Mouse (Mus musculus) heart, adult 9 months (tissue): ENCODE results near the gene Rps21.

ENCODE experiments used
- DNase-seq, 2 experiments: peaks; one replicate each; pipeline ENCODE4 v3.0.0; 2022; ENCODE audit warnings: low spot score in 2 of 2

Gene Rps21

GRCm38 (mm10) chr2:180257001-180257521, at the start of gene Rps21:
TSS of gene Rps21 (plus strand) at chr2:180257377.
- DNase-seq, result peak; percentile 99

GRCm38 (mm10) chr2:180207840-180208239, 49.3 kb upstream of the Rps21 start:
- DNase-seq, result peak; percentile 71 to 80

GRCm38 (mm10) chr2:180208976-180209375, 48.2 kb upstream of the Rps21 start:
- DNase-seq, result no peak

- no peak for DNase-seq
Observed at GRCm38 (mm10) chr2:180212255-180212654, 44.9 kb upstream of the Rps21 start.

- DNase-seq, result no peak
Observed at GRCm38 (mm10) chr2:180214352-180214978, 42.7 kb upstream of the Rps21 start.

GRCm38 (mm10) chr2:180215011-180215461, 42.1 kb upstream of the Rps21 start:
- peak in 1 of 2 experiments; percentile 37 for DNase-seq

- DNase-seq, result peak; percentile 60 to 72
Observed at GRCm38 (mm10) chr2:180215951-180216350, 41.2 kb upstream of the Rps21 start.

GRCm38 (mm10) chr2:180216921-180217320, 40.3 kb upstream of the Rps21 start:
- no peak for DNase-seq

- peak; percentile 79 to 89 for DNase-seq
Observed at GRCm38 (mm10) chr2:180217587-180217986, 39.6 kb upstream of the Rps21 start.

- DNase-seq, result no peak
Observed at GRCm38 (mm10) chr2:180218241-180218640, 38.9 kb upstream of the Rps21 start.

- peak; percentile 58 to 64 for DNase-seq
Observed at GRCm38 (mm10) chr2:180218677-180219076, 38.5 kb upstream of the Rps21 start.

- no peak for DNase-seq
Observed at GRCm38 (mm10) chr2:180219145-180219943, 37.8 kb upstream of the Rps21 start.

GRCm38 (mm10) chr2:180220165-180220564, 37.0 kb upstream of the Rps21 start:
- no peak for DNase-seq

GRCm38 (mm10) chr2:180221051-180221450, 36.1 kb upstream of the Rps21 start:
- no peak for DNase-seq

GRCm38 (mm10) chr2:180222250-180222649, 34.9 kb upstream of the Rps21 start:
- no peak for DNase-seq

GRCm38 (mm10) chr2:180224647-180225043, 32.5 kb upstream of the Rps21 start:
- no peak for DNase-seq

GRCm38 (mm10) chr2:180225044-180225761, 32.0 kb upstream of the Rps21 start:
- peak; percentile 41 to 48 for DNase-seq

- DNase-seq, result peak; percentile 70 to 73
Observed at GRCm38 (mm10) chr2:180225762-180226378, 31.3 kb upstream of the Rps21 start, which contains the start of gene Lama5. TSS of gene Lama5 (minus strand) at chr2:180225859.

- DNase-seq, result peak; percentile 60 to 62
Observed at GRCm38 (mm10) chr2:180227262-180228059, 29.7 kb upstream of the Rps21 start.

- no peak for DNase-seq
Observed at GRCm38 (mm10) chr2:180228060-180228458, 29.1 kb upstream of the Rps21 start.

- DNase-seq, result peak; percentile 53 to 55
Observed at GRCm38 (mm10) chr2:180228592-180228991, 28.6 kb upstream of the Rps21 start.
